Mouse (Mus musculus) embryonic facial prominence, embryonic 14.5 days (tissue): ENCODE measurements around the gene Ext2. TPM values are rescaled to one million over a fixed set of nuclear protein-coding genes. Genes with fewer than 3 reads are reported as not detected.

ENCODE experiments used
- ATAC-seq: fragments of 200-750 bp; cut with Nextera tagmentation; 2 replicates; pipeline ENCODE4 v1.8.0; 2017; ENCODE audit warnings: low read depth, moderate number of reproducible peaks, moderate TSS enrichment
- DNase-seq: peaks from one replicate; pipeline ENCODE4 v3.0.0-alpha.2; 2015; ENCODE audit warnings: low spot score
- H3K27ac ChIP-seq: fragments of 300-500 bp; sonication (generic); replicated peaks from 2 replicates; pipeline ENCODE4 v1.5.1; 2014; ENCODE audit warnings: low read depth, mild to moderate bottlenecking, low read length, moderate library complexity
- H3K27me3 ChIP-seq: fragments of 300-500 bp; sonication (generic); replicated peaks from 2 replicates; pipeline ENCODE4 v1.6.1; 2014; ENCODE audit warnings: low read length; ENCODE audit not compliant: control insufficient read depth, insufficient read depth
- H3K36me3 ChIP-seq: fragments of 300-500 bp; sonication (generic); 2 replicates; pipeline ENCODE4 v1.6.1; 2014; ENCODE audit warnings: low read length, mixed read lengths; ENCODE audit not compliant: control insufficient read depth, insufficient read depth
- H3K4me1 ChIP-seq: fragments of 300-500 bp; sonication (generic); 2 replicates; pipeline ENCODE4 v1.6.1; 2014; ENCODE audit warnings: antibody characterized with exemption, low read length; ENCODE audit not compliant: control insufficient read depth, insufficient read depth
- H3K4me2 ChIP-seq: fragments of 300-500 bp; sonication (generic); 2 replicates; pipeline ENCODE4 v1.6.1; 2014; ENCODE audit warnings: low read depth, mild to moderate bottlenecking, low read length, moderate library complexity, mixed read lengths
- H3K4me3 ChIP-seq: fragments of 300-500 bp; sonication (generic); 2 replicates; pipeline ENCODE4 v1.5.1; 2014; ENCODE audit warnings: low read depth, mild to moderate bottlenecking, low read length
- H3K9ac ChIP-seq: fragments of 300-500 bp; sonication (generic); 2 replicates; pipeline ENCODE4 v1.6.1; 2014; ENCODE audit warnings: low read depth, mild to moderate bottlenecking, low read length, moderate library complexity, mixed read lengths
- H3K9me3 ChIP-seq: fragments of 300-500 bp; sonication (generic); 2 replicates; pipeline ENCODE4 v1.6.1; 2016; ENCODE audit warnings: low read length; ENCODE audit not compliant: control insufficient read depth
- WGBS: fragments of 180-500 bp; shearing (Covaris S2); extraction: QIAGEN DNeasy Blood & Tissue Kit; methylation state at CpG from one replicate; pipeline ENCODE4 v1.1.7; 2014; 5-methylcytosine and 5-hydroxymethylcytosine counted together
- polyA plus RNA-seq: library from polyadenylated mRNA; unstranded; fragments of >200 nt; fragmentation: Nextera tagmentation; extraction: Ambion mirVana; gene quantifications from 2 replicates; pipeline ENCODE4 v1.2.1, GENCODE M21; 2014

Ext2 gene
- polyA plus RNA-seq, 1 experiment from 2014 or later: 115 TPM

- peaks cover 55% of the 10 kb centered on the region for H3K4me1 ChIP-seq
- ATAC-seq (no peak), DNase-seq (no peak)
- H3K36me3 ChIP-seq: peaks cover 6% of the 10 kb centered on the region; the same call in 1 of the 2 replicates
- H3K4me3 ChIP-seq: no peak overlapping the region
- no peaks in the 10 kb centered on the region for H3K27me3 ChIP-seq
- no peaks in the 10 kb centered on the region for H3K9me3 ChIP-seq
- H3K4me2 ChIP-seq: no peak overlapping the region
- no peak overlapping the region for H3K9ac ChIP-seq
- H3K27ac ChIP-seq: no peak overlapping the region
- whole genome bisulfite sequencing: 84% methylated on average over 5 of the region's 5 CpGs
Observed at GRCm38 (mm10) chr2:93778616-93779015, 43.8 kb downstream of the Ext2 start.

- no peak overlapping the region for H3K4me2 ChIP-seq
- no peak overlapping the region for H3K27ac ChIP-seq
Observed at GRCm38 (mm10) chr2:93777056-93777430, 45.3 kb downstream of the Ext2 start.

GRCm38 (mm10) chr2:93776267-93777055 is 45.9 kb downstream of the Ext2 start:
- no peak overlapping the region for H3K4me2 ChIP-seq
- no peak for DNase-seq
- peaks cover 68% of the 10 kb centered on the region for H3K4me1 ChIP-seq
- no peak for ATAC-seq
- peak overlapping the region; percentile 36; the same call in 1 of the 2 replicates for H3K27ac ChIP-seq
- H3K9me3 ChIP-seq: no peaks in the 10 kb centered on the region
- H3K27me3 ChIP-seq: no peaks in the 10 kb centered on the region
- 67% methylated on average over 7 of the region's 7 CpGs for WGBS
- H3K9ac ChIP-seq: no peak overlapping the region
- peaks cover 4% of the 10 kb centered on the region; the same call in 1 of the 2 replicates for H3K36me3 ChIP-seq
- H3K4me3 ChIP-seq: no peak overlapping the region

More at GRCm38 (mm10) chr2:93777056-93777430, 45.3 kb downstream of the Ext2 start:
- Histone ChIP-seq H3K36me3 (peaks cover 4% of the 10 kb centered on the region; the same call in 1 of the 2 replicates), H3K27me3 (no peaks in the 10 kb centered on the region), H3K9ac (no peak overlapping the region), H3K4me3 (no peak overlapping the region), H3K9me3 (no peaks in the 10 kb centered on the region), H3K4me1 (peaks cover 66% of the 10 kb centered on the region)
- no peak for ATAC-seq
- 59% methylated on average over 4 of the region's 4 CpGs for WGBS
- DNase-seq: no peak

- Histone ChIP-seq H3K27ac (peak overlapping the region; percentile 19; the same call in 1 of the 2 replicates), H3K9ac (no peak overlapping the region), H3K4me3 (no peak overlapping the region), H3K9me3 (no peaks in the 10 kb centered on the region), H3K4me1 (peaks cover 65% of the 10 kb centered on the region), H3K36me3 (peaks cover 4% of the 10 kb centered on the region; the same call in 1 of the 2 replicates), H3K4me2 (no peak overlapping the region), H3K27me3 (no peaks in the 10 kb centered on the region)
- 39% methylated on average over 4 of the region's 4 CpGs for WGBS
- ATAC-seq (no peak), DNase-seq (no peak)
Observed at GRCm38 (mm10) chr2:93775431-93775830, 46.9 kb downstream of the Ext2 start.

GRCm38 (mm10) chr2:93774946-93775345 is 47.4 kb downstream of the Ext2 start:
- Histone ChIP-seq H3K27me3 (no peaks in the 10 kb centered on the region), H3K27ac (0 out of 2 replicates have a peak overlapping the region, but pooled peaks have one; percentile 0), H3K4me1 (peaks cover 61% of the 10 kb centered on the region), H3K9ac (no peak overlapping the region), H3K9me3 (no peaks in the 10 kb centered on the region), H3K36me3 (peaks cover 4% of the 10 kb centered on the region; the same call in 1 of the 2 replicates), H3K4me3 (no peak overlapping the region), H3K4me2 (no peak overlapping the region)
- 39% methylated on average over 5 of the region's 5 CpGs for WGBS
- DNase-seq (peak; percentile 79), ATAC-seq (peak; percentile 23; the same call in 1 of the 2 replicates)

GRCm38 (mm10) chr2:93772765-93773085 is 49.6 kb downstream of the Ext2 start:
- no peaks in the 10 kb centered on the region; the same call in 1 of the 2 replicates for H3K36me3 ChIP-seq
- peaks cover 49% of the 10 kb centered on the region for H3K4me1 ChIP-seq
- no peak overlapping the region for H3K9ac ChIP-seq
- no peak overlapping the region for H3K4me3 ChIP-seq
- no peaks in the 10 kb centered on the region for H3K27me3 ChIP-seq
- 0 out of 2 replicates have a peak overlapping the region, but pooled peaks have one; percentile 22 for H3K27ac ChIP-seq
- 33% methylated on average over 4 of the region's 4 CpGs for WGBS
- no peaks in the 10 kb centered on the region for H3K9me3 ChIP-seq
- H3K4me2 ChIP-seq: no peak overlapping the region
- DNase-seq (no peak), ATAC-seq (peak; percentile 3; the same call in 1 of the 2 replicates)

- no peak overlapping the region for H3K4me3 ChIP-seq
- H3K36me3 ChIP-seq: peaks cover 1% of the 10 kb centered on the region; the same call in 1 of the 2 replicates
- peak; percentile 32; the same call in 1 of the 2 replicates for ATAC-seq
- no peaks in the 10 kb centered on the region for H3K27me3 ChIP-seq
- peaks cover 46% of the 10 kb centered on the region for H3K4me1 ChIP-seq
- WGBS: 21% methylated on average over 16 of the region's 16 CpGs
- H3K27ac ChIP-seq: 0 out of 2 replicates have a peak overlapping the region, but pooled peaks have one; percentile 22
- H3K4me2 ChIP-seq: no peak overlapping the region
- DNase-seq: no peak
- H3K9ac ChIP-seq: no peak overlapping the region
- H3K9me3 ChIP-seq: no peaks in the 10 kb centered on the region
Observed at GRCm38 (mm10) chr2:93772054-93772764, 50.2 kb downstream of the Ext2 start.

- no peak for ATAC-seq
- Histone ChIP-seq H3K4me2 (no peak overlapping the region), H3K36me3 (peaks cover 6% of the 10 kb centered on the region; the same call in 1 of the 2 replicates), H3K4me1 (peaks cover 34% of the 10 kb centered on the region), H3K9ac (no peak overlapping the region), H3K4me3 (no peak overlapping the region), H3K9me3 (0 out of 2 replicates have a peak, but pooled peaks cover 4% of the 10 kb centered on the region), H3K27me3 (no peaks in the 10 kb centered on the region), H3K27ac (0 out of 2 replicates have a peak overlapping the region, but pooled peaks have one; percentile 6)
- WGBS: 55% methylated on average over 4 of the region's 4 CpGs
- no peak for DNase-seq
Observed at GRCm38 (mm10) chr2:93770895-93771294, 51.5 kb downstream of the Ext2 start.
